Mouse (Mus musculus) spleen, postnatal 14 days (tissue): Measurements from ENCODE around the gene Mon1a.

Source experiments
- DNase-seq, 2 experiments: peaks; one replicate each; pipeline ENCODE4 v3.0.0; 2021 to 2022; ENCODE audit warnings: low spot score in 2 of 2

Gene Mon1a

GRCm38 (mm10) chr9:107887804-107888266 lies at the start of gene Mon1a:
Gene Mon1a (plus strand): TSS chr9:107888151.
- peak; percentile 63 to 71 for DNase-seq

- DNase-seq = no peak
Observed at GRCm38 (mm10) chr9:107838869-107839268, 49.1 kb upstream of the Mon1a start.

- no peak for DNase-seq
Observed at GRCm38 (mm10) chr9:107842709-107843108, 45.2 kb upstream of the Mon1a start.

- no peak for DNase-seq
Observed at GRCm38 (mm10) chr9:107848922-107849321, 39.0 kb upstream of the Mon1a start.

- no peak for DNase-seq
Observed at GRCm38 (mm10) chr9:107858343-107858742, 29.6 kb upstream of the Mon1a start.

GRCm38 (mm10) chr9:107864493-107864892 lies 23.5 kb upstream of the Mon1a start:
- no peak for DNase-seq

GRCm38 (mm10) chr9:107866081-107866480 lies 21.9 kb upstream of the Mon1a start:
- DNase-seq = no peak

- peak; percentile 83 to 88 for DNase-seq
Observed at GRCm38 (mm10) chr9:107872350-107873098, 15.4 kb upstream of the Mon1a start.

GRCm38 (mm10) chr9:107873137-107873536 lies 14.8 kb upstream of the Mon1a start, which contains the start of gene Rbm6:
Gene Rbm6 (minus strand): TSS chr9:107873237.
- DNase-seq = no peak

GRCm38 (mm10) chr9:107880411-107880810 lies 7.5 kb upstream of the Mon1a start:
- no peak for DNase-seq

GRCm38 (mm10) chr9:107888267-107888850 lies 408 bp downstream of the Mon1a start:
- DNase-seq = peak in 1 of 2 experiments; percentile 28

GRCm38 (mm10) chr9:107890260-107890659 lies 2.3 kb downstream of the Mon1a start:
- DNase-seq = no peak

GRCm38 (mm10) chr9:107891023-107891422 lies 3.1 kb downstream of the Mon1a start:
- DNase-seq = peak in 1 of 2 experiments; percentile 37

- DNase-seq = no peak
Observed at GRCm38 (mm10) chr9:107898563-107898962, 10.6 kb downstream of the Mon1a start.

GRCm38 (mm10) chr9:107899855-107900254 lies 11.9 kb downstream of the Mon1a start:
- no peak for DNase-seq

GRCm38 (mm10) chr9:107900840-107901626 lies 13.1 kb downstream of the Mon1a start:
- peak; percentile 40 to 46 for DNase-seq

- no peak for DNase-seq
Observed at GRCm38 (mm10) chr9:107901627-107901914, 13.6 kb downstream of the Mon1a start.

- peak; percentile 73 to 83 for DNase-seq
Observed at GRCm38 (mm10) chr9:107904726-107905125, 16.8 kb downstream of the Mon1a start.

GRCm38 (mm10) chr9:107906252-107906966 lies 18.5 kb downstream of the Mon1a start, which contains the start of gene Mst1r:
Gene Mst1r (plus strand): TSS chr9:107906873.
- peak in 1 of 2 experiments; percentile 31 for DNase-seq

- no peak for DNase-seq
Observed at GRCm38 (mm10) chr9:107906967-107907800, 19.2 kb downstream of the Mon1a start.

- DNase-seq = no peak
Observed at GRCm38 (mm10) chr9:107907801-107908120, 19.8 kb downstream of the Mon1a start.
